Mouse (Mus musculus): ENCODE results near the gene Adarb1.

Adarb1 gene

GRCm38 (mm10) chr10:77282822-77283221 lies 135.2 kb downstream of the Adarb1 start:
- in situ Hi-C loops (cut with MboI; ENCODE audit: unreplicated experiment in 2 of 2) = loop anchor here (5.0 kb wide), 1 partner anchor 229 kb away; no protein-coding TSS in a partner anchor

- in situ Hi-C loops (cut with MboI; ENCODE audit: unreplicated experiment in 2 of 2) = loop anchor here (5.0 kb wide), 1 partner anchor 230 kb away; no protein-coding TSS in a partner anchor
These were observed 136.0 kb downstream of the Adarb1 start for GRCm38 (mm10) chr10:77282085-77282484.

GRCm38 (mm10) chr10:77273798-77274197 lies 144.3 kb downstream of the Adarb1 start:
- in situ Hi-C loops (cut with MboI; ENCODE audit: unreplicated experiment in 2 of 2) = no loop called here

GRCm38 (mm10) chr10:77272980-77273730 lies 144.9 kb downstream of the Adarb1 start:
- in situ Hi-C loops (cut with MboI; ENCODE audit: unreplicated experiment in 2 of 2) = no loop called here

- in situ Hi-C loops (cut with MboI; ENCODE audit: unreplicated experiment in 2 of 2) = no loop called here
These were observed 148.9 kb downstream of the Adarb1 start for GRCm38 (mm10) chr10:77269129-77269528.

- in situ Hi-C loops (cut with MboI; ENCODE audit: unreplicated experiment in 2 of 2) = no loop called here
These were observed 151.0 kb downstream of the Adarb1 start for GRCm38 (mm10) chr10:77267027-77267426.

- in situ Hi-C loops (cut with MboI; ENCODE audit: unreplicated experiment in 2 of 2) = no loop called here
These were observed 151.8 kb downstream of the Adarb1 start for GRCm38 (mm10) chr10:77266281-77266680.

- in situ Hi-C loops (cut with MboI; ENCODE audit: unreplicated experiment in 2 of 2) = no loop called here
These were observed 157.7 kb downstream of the Adarb1 start for GRCm38 (mm10) chr10:77260166-77260875.

GRCm38 (mm10) chr10:77258704-77259621 lies 159.1 kb downstream of the Adarb1 start, which contains the start of gene Pofut2:
Pofut2 (plus strand) TSS chr10:77259218.
- in situ Hi-C loops (cut with MboI; ENCODE audit: unreplicated experiment in 2 of 2) = loop anchor here (10.0 kb wide), 4 partner anchors 124 to 1226 kb away; partner anchors contain the start of gene Lss (in 1 of the 2)

- in situ Hi-C loops (cut with MboI; ENCODE audit: unreplicated experiment in 2 of 2) = loop anchor here (10.0 kb wide), 4 partner anchors 123 to 1227 kb away; partner anchors contain the start of gene Lss (in 1 of the 2)
These were observed 160.0 kb downstream of the Adarb1 start for GRCm38 (mm10) chr10:77258041-77258590.

- in situ Hi-C loops (cut with MboI; ENCODE audit: unreplicated experiment in 2 of 2) = loop anchor here (10.0 kb wide), 4 partner anchors 121 to 1229 kb away; partner anchors contain the start of gene Lss (in 1 of the 2)
These were observed 162.4 kb downstream of the Adarb1 start for GRCm38 (mm10) chr10:77255676-77256075.

GRCm38 (mm10) chr10:77255231-77255630 lies 162.8 kb downstream of the Adarb1 start:
- in situ Hi-C loops (cut with MboI; ENCODE audit: unreplicated experiment in 2 of 2) = loop anchor here (10.0 kb wide), 4 partner anchors 120 to 1230 kb away; partner anchors contain the start of gene Lss (in 1 of the 2)

GRCm38 (mm10) chr10:77252790-77253189 lies 165.3 kb downstream of the Adarb1 start:
- in situ Hi-C loops (cut with MboI; ENCODE audit: unreplicated experiment in 2 of 2) = loop anchor here (5.0 to 10.0 kb wide), 5 partner anchors 118 to 1232 kb away; partner anchors contain the start of gene Lss (in 1 of the 2)

- in situ Hi-C loops (cut with MboI; ENCODE audit: unreplicated experiment in 2 of 2) = loop anchor here (5.0 to 10.0 kb wide), 5 partner anchors 117 to 1233 kb away; partner anchors contain the start of gene Lss (in 1 of the 2)
These were observed 166.1 kb downstream of the Adarb1 start for GRCm38 (mm10) chr10:77251784-77252539.

GRCm38 (mm10) chr10:77251223-77251783 lies 166.8 kb downstream of the Adarb1 start:
- in situ Hi-C loops (cut with MboI; ENCODE audit: unreplicated experiment in 2 of 2) = loop anchor here (5.0 to 10.0 kb wide), 5 partner anchors 117 to 1233 kb away; partner anchors contain the start of gene Lss (in 1 of the 2)

- in situ Hi-C loops (cut with MboI; ENCODE audit: unreplicated experiment in 2 of 2) = no loop called here
These were observed 170.4 kb downstream of the Adarb1 start for GRCm38 (mm10) chr10:77247707-77248106.

GRCm38 (mm10) chr10:77247048-77247447 lies 171.0 kb downstream of the Adarb1 start:
- in situ Hi-C loops (cut with MboI; ENCODE audit: unreplicated experiment in 2 of 2) = no loop called here

- in situ Hi-C loops (cut with MboI; ENCODE audit: unreplicated experiment in 2 of 2) = no loop called here
These were observed 173.3 kb downstream of the Adarb1 start for GRCm38 (mm10) chr10:77244777-77245176.
